Comparison of ENCODE assay signal across 12 mouse cellular contexts in genomic region chr10:80097275-80097674, GRCm38 (mm10). TPM values are rescaled to one million over a fixed set of nuclear protein-coding genes. Genes with fewer than 3 reads are reported as not detected.
DNase-seq lines count a peak whose midpoint lies in the region; ATAC-seq lines count a peak whose summit lies in the region.
"Had no signal": no experiment of that assay in that cellular context is flagged by ENCODE, and none has a peak within 500 bp of the region (broad histone marks: within the 10 kb centered on the region; RNA-seq: fewer than 3 reads in every experiment).

No protein-coding gene starts in this region.

- no peak overlapping the region for H3K4me3 ChIP-seq in heart, embryonic 15.5 days
- H3K4me3 ChIP-seq in midbrain, embryonic 11.5 days (ENCODE audit: low read depth, low read length), result no peak overlapping the region
- no peak overlapping the region for H3K4me3 ChIP-seq in midbrain, embryonic 16.5 days (ENCODE audit: low read depth, low read length)
- no peak overlapping the region for H3K4me3 ChIP-seq in intestine, embryonic 16.5 days (ENCODE audit: low read length)
- H3K4me3 ChIP-seq in stomach, embryonic 16.5 days (replicated peaks; ENCODE audit: low read length), result no peak overlapping the region

- H3K4me2 ChIP-seq in heart, embryonic 15.5 days, result peak overlapping the region; percentile 17
- H3K4me2 ChIP-seq in midbrain, embryonic 11.5 days, result no peak overlapping the region
- no peak overlapping the region for H3K4me2 ChIP-seq in midbrain, embryonic 16.5 days (ENCODE audit: low read length)
- no peak overlapping the region for H3K4me2 ChIP-seq in intestine, embryonic 16.5 days (ENCODE audit: low read depth, low read length)
- peak overlapping the region; percentile 10; the same call in 1 of the 2 replicates for H3K4me2 ChIP-seq in stomach, embryonic 16.5 days (ENCODE audit: low read depth, low read length)

- no peaks in the 10 kb centered on the region for H3K36me3 ChIP-seq in heart, embryonic 15.5 days
- no peaks in the 10 kb centered on the region for H3K36me3 ChIP-seq in midbrain, embryonic 11.5 days (ENCODE audit: control insufficient read depth, insufficient read depth, low read length)
- H3K36me3 ChIP-seq in midbrain, embryonic 16.5 days (ENCODE audit: control insufficient read depth, insufficient read depth, low read length), result no peaks in the 10 kb centered on the region
- no peaks in the 10 kb centered on the region for H3K36me3 ChIP-seq in intestine, embryonic 16.5 days (ENCODE audit: control insufficient read depth, insufficient read depth, low read length)
- no peaks in the 10 kb centered on the region for H3K36me3 ChIP-seq in stomach, embryonic 16.5 days (ENCODE audit: control insufficient read depth, insufficient read depth, low read length)

- peak overlapping the region; percentile 3; the same call in 1 of the 2 replicates for H3K27ac ChIP-seq in heart, embryonic 15.5 days
- no peak overlapping the region for H3K27ac ChIP-seq in midbrain, embryonic 11.5 days (ENCODE audit: low read depth, low read length)
- H3K27ac ChIP-seq in midbrain, embryonic 16.5 days (ENCODE audit: low read length), result no peak overlapping the region
- no peak overlapping the region for H3K27ac ChIP-seq in intestine, embryonic 16.5 days (ENCODE audit: low read length)
- H3K27ac ChIP-seq in stomach, embryonic 16.5 days (ENCODE audit: low read length), result peak overlapping the region; percentile 71

- ATAC-seq in heart, embryonic 15.5 days (replicated peaks; ENCODE audit: insufficient number of reproducible peaks, insufficient read depth, low FRiP score, low read depth), result no peak
- ATAC-seq in midbrain, embryonic 11.5 days (ENCODE audit: low FRiP score), result no peak
- no peak for ATAC-seq in midbrain, embryonic 16.5 days
- ATAC-seq in intestine, embryonic 16.5 days, result peak; percentile 11; the same call in 1 of the 2 replicates
- 0 out of 2 replicates have a peak, but pooled peaks have one; percentile 41 for ATAC-seq in stomach, embryonic 16.5 days (ENCODE audit: insufficient read depth, low FRiP score)

- 6% methylated on average over 6 of the region's 7 CpGs for WGBS in heart, embryonic 15.5 days
- 29% methylated on average over 5 of the region's 7 CpGs for WGBS in midbrain, embryonic 11.5 days
- 23% methylated on average over 6 of the region's 7 CpGs for WGBS in midbrain, embryonic 16.5 days
- 14% methylated on average over 5 of the region's 7 CpGs for WGBS in intestine, embryonic 16.5 days
- 11% methylated on average over 7 of the region's 7 CpGs for WGBS in stomach, embryonic 16.5 days

- no peak for DNase-seq in heart, adult 8-10 months (ENCODE audit: low spot score)
- DNase-seq in midbrain, embryonic 11.5 days (ENCODE audit: low spot score, missing footprints), result no peak
- DNase-seq in layer of hippocampus, postnatal 36 days, result no peak
- DNase-seq in left cerebral cortex, adult 18-20 months (ENCODE audit: low spot score in 2 of 2), result no peak
- DNase-seq: adrenal gland, adult 8-10 months; gastrocnemius, postnatal 14 days; spleen, adult 18-20 months had no signal

- H3K27me3 ChIP-seq in heart, embryonic 15.5 days, result no peaks in the 10 kb centered on the region
- no peaks in the 10 kb centered on the region for H3K27me3 ChIP-seq in midbrain, embryonic 11.5 days (ENCODE audit: control insufficient read depth, insufficient read depth, low read length)
- H3K27me3 ChIP-seq in midbrain, embryonic 16.5 days (ENCODE audit: control insufficient read depth, insufficient read depth, low read depth, low read length), result no peaks in the 10 kb centered on the region
- H3K27me3 ChIP-seq in intestine, embryonic 16.5 days (replicated peaks; ENCODE audit: control insufficient read depth, insufficient read depth, low read length), result no peaks in the 10 kb centered on the region
- H3K27me3 ChIP-seq in stomach, embryonic 16.5 days (ENCODE audit: control insufficient read depth, insufficient read depth, low read length), result no peaks in the 10 kb centered on the region
- H3K27me3 ChIP-seq: CH12.LX had no signal

- H3K4me1 ChIP-seq in heart, embryonic 15.5 days (replicated peaks), result peaks cover 77% of the 10 kb centered on the region
- H3K4me1 ChIP-seq in midbrain, embryonic 11.5 days (ENCODE audit: control insufficient read depth, insufficient read depth, low read length), result peaks cover 8% of the 10 kb centered on the region; the same call in 1 of the 2 replicates
- H3K4me1 ChIP-seq in midbrain, embryonic 16.5 days (ENCODE audit: control insufficient read depth, insufficient read depth, low read length), result peaks cover 11% of the 10 kb centered on the region
- H3K4me1 ChIP-seq in intestine, embryonic 16.5 days (ENCODE audit: control insufficient read depth, insufficient read depth, low read length), result peaks cover 53% of the 10 kb centered on the region
- H3K4me1 ChIP-seq in stomach, embryonic 16.5 days (ENCODE audit: control insufficient read depth, insufficient read depth, low read length), result peaks cover 44% of the 10 kb centered on the region

- H3K9ac ChIP-seq in heart, embryonic 15.5 days, result 0 out of 2 replicates have a peak overlapping the region, but pooled peaks have one; percentile 3
- 0 out of 2 replicates have a peak overlapping the region, but pooled peaks have one; percentile 16 for H3K9ac ChIP-seq in midbrain, embryonic 11.5 days (ENCODE audit: low read length)
- H3K9ac ChIP-seq in midbrain, embryonic 16.5 days (ENCODE audit: low read depth, low read length), result no peak overlapping the region
- no peak overlapping the region for H3K9ac ChIP-seq in intestine, embryonic 16.5 days (ENCODE audit: low read depth, low read length)
- H3K9ac ChIP-seq in stomach, embryonic 16.5 days (ENCODE audit: low read length), result peak overlapping the region; percentile 28; the same call in 1 of the 2 replicates

- no peaks in the 10 kb centered on the region for H3K9me3 ChIP-seq in heart, embryonic 15.5 days (replicated peaks)
- no peaks in the 10 kb centered on the region for H3K9me3 ChIP-seq in midbrain, embryonic 11.5 days (ENCODE audit: control insufficient read depth, low read length)
- no peaks in the 10 kb centered on the region for H3K9me3 ChIP-seq in midbrain, embryonic 16.5 days (replicated peaks; ENCODE audit: control insufficient read depth, low read length, poor library complexity, severe bottlenecking)
- no peaks in the 10 kb centered on the region for H3K9me3 ChIP-seq in intestine, embryonic 16.5 days (ENCODE audit: control insufficient read depth, low read length)
- H3K9me3 ChIP-seq in stomach, embryonic 16.5 days (replicated peaks; ENCODE audit: control insufficient read depth, low read length), result no peaks in the 10 kb centered on the region

RNA-seq across cellular contexts. Expression of gene Sbno2, which starts 8.1 kb away (rescaled TPM):
- 8.3 and 13.9 TPM in 2 replicates for polyA plus RNA-seq in heart, embryonic 15.5 days (2015; fragmentation: Nextera tagmentation; extraction: Ambion mirVana)
- 10 to 100 TPM in 3 of 4 experiments, 1 to 10 TPM in 1; 9.5 to 12.0 (median 11.1) TPM for total RNA-seq in heart, adult 8-10 months (2022)
- polyA plus RNA-seq in midbrain, embryonic 11.5 days (2014; fragmentation: Nextera tagmentation; extraction: Ambion mirVana), result 7.0 and 7.3 TPM in 2 replicates
- polyA plus RNA-seq in midbrain, embryonic 16.5 days (2015; fragmentation: Nextera tagmentation; extraction: Ambion mirVana), result 11.6 and 12.5 TPM in 2 replicates
- polyA plus RNA-seq in intestine, embryonic 16.5 days (2015; fragmentation: Nextera tagmentation; extraction: Ambion mirVana), result 13.4 and 14.3 TPM in 2 replicates
- polyA plus RNA-seq in stomach, embryonic 16.5 days (2015; fragmentation: Nextera tagmentation; extraction: Ambion mirVana), result 17.2 and 19.0 TPM in 2 replicates
- 10 to 100 TPM; 17.2 to 20.7 TPM for total RNA-seq in layer of hippocampus, postnatal 36 days (2021)
- 10 to 100 TPM; 16.8 to 18.8 TPM for total RNA-seq in left cerebral cortex, adult 18-20 months (2021)

RNA-seq across cellular contexts. Expression of gene Stk11, which starts 18.3 kb away (rescaled TPM):
- 10.0 and 14.2 TPM in 2 replicates for polyA plus RNA-seq in heart, embryonic 15.5 days (2015; fragmentation: Nextera tagmentation; extraction: Ambion mirVana)
- total RNA-seq in heart, adult 8-10 months (2022), result 100 to 1,000 TPM; 148 to 176 (median 153) TPM
- polyA plus RNA-seq in midbrain, embryonic 11.5 days (2014; fragmentation: Nextera tagmentation; extraction: Ambion mirVana), result 18.5 and 23.1 TPM in 2 replicates
- polyA plus RNA-seq in midbrain, embryonic 16.5 days (2015; fragmentation: Nextera tagmentation; extraction: Ambion mirVana), result 14.2 and 15.4 TPM in 2 replicates
- polyA plus RNA-seq in intestine, embryonic 16.5 days (2015; fragmentation: Nextera tagmentation; extraction: Ambion mirVana), result 13.8 and 15.7 TPM in 2 replicates
- 14.5 and 14.8 TPM in 2 replicates for polyA plus RNA-seq in stomach, embryonic 16.5 days (2015; fragmentation: Nextera tagmentation; extraction: Ambion mirVana)
- total RNA-seq in layer of hippocampus, postnatal 36 days (2021), result 10 to 100 TPM; 93.3 to 95.9 TPM
- 100 to 1,000 TPM; 108 to 109 TPM for total RNA-seq in left cerebral cortex, adult 18-20 months (2021)

RNA-seq across cellular contexts. Expression of gene Atp5d, which starts 41.2 kb away (rescaled TPM):
- polyA plus RNA-seq in heart, embryonic 15.5 days (2015; fragmentation: Nextera tagmentation; extraction: Ambion mirVana), result 861 and 962 TPM in 2 replicates
- 1,000 to 10,000 TPM; 1,050 to 1,135 (median 1,101) TPM for total RNA-seq in heart, adult 8-10 months (2022)
- 329 and 355 TPM in 2 replicates for polyA plus RNA-seq in midbrain, embryonic 11.5 days (2014; fragmentation: Nextera tagmentation; extraction: Ambion mirVana)
- 433 and 454 TPM in 2 replicates for polyA plus RNA-seq in midbrain, embryonic 16.5 days (2015; fragmentation: Nextera tagmentation; extraction: Ambion mirVana)
- 846 and 854 TPM in 2 replicates for polyA plus RNA-seq in intestine, embryonic 16.5 days (2015; fragmentation: Nextera tagmentation; extraction: Ambion mirVana)
- 536 and 594 TPM in 2 replicates for polyA plus RNA-seq in stomach, embryonic 16.5 days (2015; fragmentation: Nextera tagmentation; extraction: Ambion mirVana)
- total RNA-seq in layer of hippocampus, postnatal 36 days (2021), result 100 to 1,000 TPM; 324 to 369 TPM
- 100 to 1,000 TPM; 367 to 371 TPM for total RNA-seq in left cerebral cortex, adult 18-20 months (2021)

RNA-seq across cellular contexts. Expression of gene Cbarp, which starts 43.4 kb away (rescaled TPM):
- polyA plus RNA-seq in heart, embryonic 15.5 days (2015; fragmentation: Nextera tagmentation; extraction: Ambion mirVana), result 1.7 and 2.9 TPM in 2 replicates
- total RNA-seq in heart, adult 8-10 months (2022), result 1 to 10 TPM; 3.8 to 6.1 (median 4.6) TPM
- polyA plus RNA-seq in midbrain, embryonic 11.5 days (2014; fragmentation: Nextera tagmentation; extraction: Ambion mirVana), result 11.1 and 11.8 TPM in 2 replicates
- polyA plus RNA-seq in midbrain, embryonic 16.5 days (2015; fragmentation: Nextera tagmentation; extraction: Ambion mirVana), result 70.3 and 81.6 TPM in 2 replicates
- 5.1 TPM in 2 replicates for polyA plus RNA-seq in intestine, embryonic 16.5 days (2015; fragmentation: Nextera tagmentation; extraction: Ambion mirVana)
- polyA plus RNA-seq in stomach, embryonic 16.5 days (2015; fragmentation: Nextera tagmentation; extraction: Ambion mirVana), result 3.1 and 3.9 TPM in 2 replicates
- total RNA-seq in layer of hippocampus, postnatal 36 days (2021), result 100 to 1,000 TPM; 336 to 379 TPM
- total RNA-seq in left cerebral cortex, adult 18-20 months (2021), result 100 to 1,000 TPM; 418 to 437 TPM

RNA-seq across cellular contexts. Expression of gene Gpx4, which starts 50.3 kb away (rescaled TPM):
- polyA plus RNA-seq in heart, embryonic 15.5 days (2015; fragmentation: Nextera tagmentation; extraction: Ambion mirVana), result 628 and 658 TPM in 2 replicates
- 1,000 to 10,000 TPM; 1,048 to 1,125 (median 1,067) TPM for total RNA-seq in heart, adult 8-10 months (2022)
- 581 and 594 TPM in 2 replicates for polyA plus RNA-seq in midbrain, embryonic 11.5 days (2014; fragmentation: Nextera tagmentation; extraction: Ambion mirVana)
- polyA plus RNA-seq in midbrain, embryonic 16.5 days (2015; fragmentation: Nextera tagmentation; extraction: Ambion mirVana), result 509 and 552 TPM in 2 replicates
- polyA plus RNA-seq in intestine, embryonic 16.5 days (2015; fragmentation: Nextera tagmentation; extraction: Ambion mirVana), result 942 and 972 TPM in 2 replicates
- 445 and 507 TPM in 2 replicates for polyA plus RNA-seq in stomach, embryonic 16.5 days (2015; fragmentation: Nextera tagmentation; extraction: Ambion mirVana)
- 100 to 1,000 TPM; 445 to 446 TPM for total RNA-seq in layer of hippocampus, postnatal 36 days (2021)
- total RNA-seq in left cerebral cortex, adult 18-20 months (2021), result 100 to 1,000 TPM; 554 to 575 TPM

Comparison
In these comparisons a context has a peak if more than half of its experiments do, and no peak if none do; other contexts are left out.
1. H3K9ac ChIP-seq: peak in heart, embryonic 15.5 days (single experiment), midbrain, embryonic 11.5 days (single experiment) and stomach, embryonic 16.5 days (single experiment); none in midbrain, embryonic 16.5 days (single experiment) and intestine, embryonic 16.5 days (single experiment).
2. ATAC-seq: peak in intestine, embryonic 16.5 days (single experiment) and stomach, embryonic 16.5 days (single experiment); none in heart, embryonic 15.5 days (single experiment), midbrain, embryonic 11.5 days (single experiment) and midbrain, embryonic 16.5 days (single experiment).
3. H3K27ac ChIP-seq: peak in heart, embryonic 15.5 days (single experiment) and stomach, embryonic 16.5 days (single experiment); none in midbrain, embryonic 11.5 days (single experiment), midbrain, embryonic 16.5 days (single experiment) and intestine, embryonic 16.5 days (single experiment).
4. H3K4me2 ChIP-seq: peak in heart, embryonic 15.5 days (single experiment) and stomach, embryonic 16.5 days (single experiment); none in midbrain, embryonic 11.5 days (single experiment), midbrain, embryonic 16.5 days (single experiment) and intestine, embryonic 16.5 days (single experiment).